ENCODE assay signal across 14 mouse cellular contexts in genomic region chr1:88949911-88950310, GRCm38 (mm10).
"Had no signal": no experiment of that assay in that cellular context is flagged by ENCODE, and none has a peak within 500 bp of the region (broad histone marks: within the 10 kb centered on the region; RNA-seq: fewer than 3 reads in every experiment).

No protein-coding gene starts in this region.

- H3K9me3 ChIP-seq: limb, embryonic 10.5 days; liver, embryonic 12.5 days; neural tube, embryonic 12.5 days; stomach, embryonic 15.5 days had no signal

- H3K4me3 ChIP-seq: left cerebral cortex, adult 2 months; limb, embryonic 10.5 days; liver, embryonic 12.5 days; midbrain, embryonic 10.5 days; neural tube, embryonic 12.5 days; stomach, embryonic 15.5 days had no signal

- H3K27ac ChIP-seq: left cerebral cortex, adult 2 months; limb, embryonic 10.5 days; liver, embryonic 12.5 days; midbrain, embryonic 10.5 days; neural tube, embryonic 12.5 days; stomach, embryonic 15.5 days had no signal

- DNase-seq: kidney, postnatal 25 days; lung, embryonic 14.5 days; lung, postnatal 10 days; lung, postnatal 4 days; midbrain, embryonic 14.5 days; right cerebral cortex, postnatal 4 days; thymus, adult 2 months; thymus, postnatal 25 days had no signal

- H3K4me1 ChIP-seq: limb, embryonic 10.5 days; liver, embryonic 12.5 days; midbrain, embryonic 10.5 days; neural tube, embryonic 12.5 days had no signal

- H3K27me3 ChIP-seq: liver, embryonic 12.5 days; neural tube, embryonic 12.5 days; stomach, embryonic 15.5 days had no signal

- H3K36me3 ChIP-seq: limb, embryonic 10.5 days; liver, embryonic 12.5 days; midbrain, embryonic 10.5 days; neural tube, embryonic 12.5 days; stomach, embryonic 15.5 days had no signal
